Mouse (Mus musculus): ENCODE data around the gene Zc3hc1.
A peak's percentile ranks its signal among the peaks of the same experiment; 100 is the strongest.

Gene Zc3hc1

GRCm38 (mm10) chr6:30374731-30375510 is 15.9 kb downstream of the Zc3hc1 start:
- no peak for DNase-seq (ENCODE audit: low spot score in 2 of 2)

GRCm38 (mm10) chr6:30372627-30373369 is 18.0 kb downstream of the Zc3hc1 start:
- no peak for DNase-seq (ENCODE audit: low spot score in 2 of 2)

- no peak for DNase-seq (ENCODE audit: low spot score in 2 of 2)
These were observed 21.5 kb downstream of the Zc3hc1 start for GRCm38 (mm10) chr6:30369291-30369690.

- DNase-seq (ENCODE audit: low spot score in 2 of 2) = no peak
These were observed 27.0 kb downstream of the Zc3hc1 start for GRCm38 (mm10) chr6:30363808-30364207.

GRCm38 (mm10) chr6:30359762-30360509 is 30.9 kb downstream of the Zc3hc1 start:
- no peak for DNase-seq (ENCODE audit: low spot score in 2 of 2)

- peak; percentile 44 to 74 for DNase-seq (ENCODE audit: low spot score in 2 of 2)
These were observed 33.2 kb downstream of the Zc3hc1 start for GRCm38 (mm10) chr6:30357561-30358177.

GRCm38 (mm10) chr6:30356680-30357079 is 34.1 kb downstream of the Zc3hc1 start:
- DNase-seq (ENCODE audit: low spot score in 2 of 2) = no peak

- DNase-seq (ENCODE audit: low spot score in 2 of 2) = no peak
These were observed 34.7 kb downstream of the Zc3hc1 start for GRCm38 (mm10) chr6:30356161-30356560.

GRCm38 (mm10) chr6:30355701-30356100 is 35.1 kb downstream of the Zc3hc1 start:
- DNase-seq (ENCODE audit: low spot score in 2 of 2) = no peak

GRCm38 (mm10) chr6:30354760-30355159 is 36.1 kb downstream of the Zc3hc1 start:
- no peak for DNase-seq (ENCODE audit: low spot score in 2 of 2)

- peak in 1 of 2 experiments; percentile 39 for DNase-seq (ENCODE audit: low spot score in 2 of 2)
These were observed 37.2 kb downstream of the Zc3hc1 start for GRCm38 (mm10) chr6:30353661-30354060.

GRCm38 (mm10) chr6:30352762-30353161 is 38.1 kb downstream of the Zc3hc1 start:
- no peak for DNase-seq (ENCODE audit: low spot score in 2 of 2)

GRCm38 (mm10) chr6:30351290-30351689 is 39.5 kb downstream of the Zc3hc1 start:
- no peak for DNase-seq (ENCODE audit: low spot score in 2 of 2)

GRCm38 (mm10) chr6:30347288-30347801 is 43.5 kb downstream of the Zc3hc1 start:
- no peak for DNase-seq (ENCODE audit: low spot score in 2 of 2)

GRCm38 (mm10) chr6:30346737-30347136 is 44.1 kb downstream of the Zc3hc1 start:
- DNase-seq (ENCODE audit: low spot score in 2 of 2) = no peak

GRCm38 (mm10) chr6:30344032-30344431 is 46.8 kb downstream of the Zc3hc1 start:
- DNase-seq (ENCODE audit: low spot score in 2 of 2) = no peak

GRCm38 (mm10) chr6:30340231-30340873 is 50.5 kb downstream of the Zc3hc1 start:
- no peak for DNase-seq (ENCODE audit: low spot score in 2 of 2)

GRCm38 (mm10) chr6:30336912-30337311 is 53.9 kb downstream of the Zc3hc1 start:
- DNase-seq (ENCODE audit: low spot score in 2 of 2) = peak; percentile 30 to 66

- no peak for DNase-seq (ENCODE audit: low spot score in 2 of 2)
These were observed 58.6 kb downstream of the Zc3hc1 start for GRCm38 (mm10) chr6:30332262-30332661.

GRCm38 (mm10) chr6:30330706-30331105 is 60.1 kb downstream of the Zc3hc1 start:
- no peak for DNase-seq (ENCODE audit: low spot score in 2 of 2)

- DNase-seq (ENCODE audit: low spot score in 2 of 2) = no peak
These were observed 64.8 kb downstream of the Zc3hc1 start for GRCm38 (mm10) chr6:30325932-30326501.

Measured in urinary bladder, postnatal 4 days (tissue).